Mouse (Mus musculus) liver, embryonic 11.5 days (tissue): ENCODE measurements at regions not wholly inside any gene's neighbourhood (a gene's known extent, or its start where the extent isn't known, plus 50 kb on each side); places are given as distances from the start of the nearest gene placed in this dataset.

Experiments used
- ATAC-seq: fragments of 200-750 bp; cut with Nextera tagmentation; replicated peaks from 2 replicates; pipeline ENCODE4 v1.8.0; 2017; ENCODE audit warnings: moderate number of reproducible peaks, mild to moderate bottlenecking, moderate TSS enrichment, moderate library complexity; ENCODE audit not compliant: low FRiP score
- DNase-seq: peaks from one replicate; pipeline ENCODE4 v3.0.0-alpha.2; 2017; ENCODE audit warnings: low spot score
- H3K27ac ChIP-seq: fragments of 300-500 bp; sonication (generic); 2 replicates; pipeline ENCODE4 v1.5.1; 2014; ENCODE audit warnings: mild to moderate bottlenecking, low read depth, low read length, control low read depth
- H3K27me3 ChIP-seq: fragments of 300-500 bp; sonication (generic); replicated peaks from 2 replicates; pipeline ENCODE4 v1.6.1; 2014; ENCODE audit warnings: low read length, mixed read lengths; ENCODE audit not compliant: control insufficient read depth, insufficient read depth
- H3K36me3 ChIP-seq: fragments of 300-500 bp; sonication (generic); 2 replicates; pipeline ENCODE4 v1.6.1; 2014; ENCODE audit warnings: mild to moderate bottlenecking, low read length, moderate library complexity, mixed read lengths; ENCODE audit not compliant: control insufficient read depth, insufficient read depth
- H3K4me1 ChIP-seq: fragments of 300-500 bp; sonication (generic); replicated peaks from 2 replicates; pipeline ENCODE4 v1.6.1; 2014; ENCODE audit warnings: low read length, mixed read lengths; ENCODE audit not compliant: control insufficient read depth, insufficient read depth
- H3K4me2 ChIP-seq: fragments of 300-500 bp; sonication (generic); 2 replicates; pipeline ENCODE4 v1.6.1; 2014; ENCODE audit warnings: mild to moderate bottlenecking, control low read depth, moderate library complexity
- H3K4me3 ChIP-seq: fragments of 300-500 bp; sonication (generic); 2 replicates; pipeline ENCODE4 v1.5.1; 2014; ENCODE audit warnings: low read depth, low read length, control low read depth
- H3K9ac ChIP-seq: fragments of 300-500 bp; sonication (generic); 2 replicates; pipeline ENCODE4 v1.6.1; 2014; ENCODE audit warnings: low read depth, low read length, control low read depth
- H3K9me3 ChIP-seq: fragments of 300-500 bp; sonication (generic); 2 replicates; pipeline ENCODE4 v1.6.1; 2016; ENCODE audit warnings: low read length, inconsistent platforms, mixed read lengths; ENCODE audit not compliant: control insufficient read depth
- WGBS: fragments of 180-500 bp; shearing (Covaris S2); extraction: QIAGEN DNeasy Blood & Tissue Kit; methylation state at CpG from one replicate; pipeline ENCODE4 v1.1.7; 2014; 5-methylcytosine and 5-hydroxymethylcytosine counted together

- no peak overlapping the region for H3K9ac ChIP-seq
- no peak overlapping the region for H3K27ac ChIP-seq
- H3K36me3 ChIP-seq, result no peaks in the 10 kb centered on the region
- WGBS, result 86% methylated on average over 9 of the region's 9 CpGs
- no peaks in the 10 kb centered on the region for H3K4me1 ChIP-seq
- DNase-seq (no peak), ATAC-seq (no peak)
- no peak overlapping the region for H3K4me2 ChIP-seq
- H3K9me3 ChIP-seq, result no peaks in the 10 kb centered on the region
- no peaks in the 10 kb centered on the region for H3K27me3 ChIP-seq
- H3K4me3 ChIP-seq, result no peak overlapping the region
These were observed 53.8 kb upstream of the Usp46 start for GRCm38 (mm10) chr5:74121861-74122630.

GRCm38 (mm10) chr5:74126015-74126896 lies 58.0 kb upstream of the Usp46 start:
- H3K27me3 ChIP-seq, result no peaks in the 10 kb centered on the region
- H3K4me1 ChIP-seq, result no peaks in the 10 kb centered on the region
- WGBS, result 58% methylated on average over 32 of the region's 32 CpGs
- no peaks in the 10 kb centered on the region for H3K36me3 ChIP-seq
- H3K9ac ChIP-seq, result no peak overlapping the region
- H3K9me3 ChIP-seq, result no peaks in the 10 kb centered on the region
- peak overlapping the region; percentile 31 for H3K4me3 ChIP-seq
- peak; percentile 99 for ATAC-seq
- H3K4me2 ChIP-seq, result peak overlapping the region; percentile 58
- no peak overlapping the region for H3K27ac ChIP-seq
- DNase-seq, result peak; percentile 53

- WGBS, result 77% methylated on average over 6 of the region's 6 CpGs
These were observed 59.3 kb upstream of the Usp46 start for GRCm38 (mm10) chr5:74127518-74127917.

GRCm38 (mm10) chr5:74129636-74130035 lies 61.4 kb upstream of the Usp46 start:
- no peak for DNase-seq

More at GRCm38 (mm10) chr5:74127518-74127917, 59.3 kb upstream of the Usp46 start:
- Histone ChIP-seq H3K36me3 (no peaks in the 10 kb centered on the region), H3K9me3 (no peaks in the 10 kb centered on the region), H3K4me1 (no peaks in the 10 kb centered on the region), H3K27ac (no peak overlapping the region), H3K4me3 (no peak overlapping the region), H3K27me3 (no peaks in the 10 kb centered on the region), H3K9ac (no peak overlapping the region), H3K4me2 (no peak overlapping the region)
- DNase-seq (no peak), ATAC-seq (no peak)

GRCm38 (mm10) chr5:74132671-74133070 lies 62.4 kb upstream of the Rasl11b start:
- no peak overlapping the region for H3K4me2 ChIP-seq
- 69% methylated on average over 8 of the region's 8 CpGs for WGBS
- no peaks in the 10 kb centered on the region for H3K27me3 ChIP-seq
- H3K36me3 ChIP-seq, result no peaks in the 10 kb centered on the region
- H3K4me1 ChIP-seq, result no peaks in the 10 kb centered on the region
- DNase-seq (no peak), ATAC-seq (no peak)
- no peak overlapping the region for H3K4me3 ChIP-seq
- H3K9ac ChIP-seq, result no peak overlapping the region
- H3K27ac ChIP-seq, result no peak overlapping the region
- no peaks in the 10 kb centered on the region for H3K9me3 ChIP-seq

More at GRCm38 (mm10) chr5:74129636-74130035, 61.4 kb upstream of the Usp46 start:
- H3K4me2 ChIP-seq, result no peak overlapping the region
- H3K27ac ChIP-seq, result no peak overlapping the region
- no peaks in the 10 kb centered on the region for H3K9me3 ChIP-seq
- no peaks in the 10 kb centered on the region for H3K4me1 ChIP-seq
- no peak for ATAC-seq
- no peaks in the 10 kb centered on the region for H3K36me3 ChIP-seq
- no peak overlapping the region for H3K4me3 ChIP-seq
- no peak overlapping the region for H3K9ac ChIP-seq
- H3K27me3 ChIP-seq, result no peaks in the 10 kb centered on the region

GRCm38 (mm10) chr5:74136377-74136776 lies 58.7 kb upstream of the Rasl11b start:
- ATAC-seq (no peak), DNase-seq (no peak)
- Histone ChIP-seq H3K36me3 (no peaks in the 10 kb centered on the region), H3K4me1 (no peaks in the 10 kb centered on the region), H3K9ac (no peak overlapping the region), H3K27me3 (no peaks in the 10 kb centered on the region), H3K9me3 (no peaks in the 10 kb centered on the region), H3K4me2 (no peak overlapping the region), H3K4me3 (no peak overlapping the region), H3K27ac (no peak overlapping the region)
- WGBS, result 65% methylated on average over 5 of the region's 5 CpGs

- ATAC-seq, result no peak
- Histone ChIP-seq H3K36me3 (no peaks in the 10 kb centered on the region), H3K4me1 (no peaks in the 10 kb centered on the region), H3K4me3 (no peak overlapping the region), H3K9me3 (no peaks in the 10 kb centered on the region), H3K27me3 (no peaks in the 10 kb centered on the region), H3K4me2 (no peak overlapping the region), H3K27ac (no peak overlapping the region), H3K9ac (no peak overlapping the region)
- 38% methylated on average over 5 of the region's 5 CpGs for WGBS
- DNase-seq, result no peak
These were observed 58.1 kb upstream of the Rasl11b start for GRCm38 (mm10) chr5:74136868-74137439.

- Histone ChIP-seq H3K4me3 (no peak overlapping the region), H3K9me3 (no peaks in the 10 kb centered on the region), H3K27me3 (no peaks in the 10 kb centered on the region), H3K4me2 (peak overlapping the region; percentile 24), H3K4me1 (peaks cover 18% of the 10 kb centered on the region), H3K27ac (peak overlapping the region; percentile 40; the same call in 1 of the 2 replicates), H3K36me3 (no peaks in the 10 kb centered on the region), H3K9ac (no peak overlapping the region)
- ATAC-seq (peak; percentile 91), DNase-seq (no peak)
- 38% methylated on average over 4 of the region's 4 CpGs for WGBS
These were observed 51.1 kb upstream of the Rasl11b start for GRCm38 (mm10) chr5:74143994-74144393.
